Mouse (Mus musculus) myocyte (in vitro differentiated cells): ENCODE measurements around the gene Gapdh.

Source experiments
- CEBPB ChIP-seq: IDR thresholded peaks from 2 replicates; pipeline ENCODE4 v1.6.1; 2011; ENCODE audit warnings: mild to moderate bottlenecking, moderate library complexity; ENCODE audit not compliant: poor library complexity, insufficient read depth, severe bottlenecking
- E2F4 ChIP-seq: IDR thresholded peaks from one replicate; pipeline ENCODE4 v1.6.1; 2011; ENCODE audit warnings: mild to moderate bottlenecking, control low read depth, moderate library complexity; ENCODE audit not compliant: insufficient read depth
- MAX ChIP-seq: IDR thresholded peaks from one replicate; pipeline ENCODE4 v1.6.1; 2011; ENCODE audit warnings: low read depth, mild to moderate bottlenecking, control low read depth
- MYOD1 ChIP-seq, 3 experiments: IDR thresholded peaks; one replicate each; pipeline ENCODE4 v1.6.1; 2011; ENCODE audit warnings: control low read depth in 2 of 3, low read depth in 2 of 3, mild to moderate bottlenecking in 2 of 3, moderate library complexity in 1 of 3; ENCODE audit not compliant: insufficient read length in 2 of 3, control insufficient read depth in 1 of 3
- MYOG ChIP-seq, 3 experiments: IDR thresholded peaks; one replicate each; pipeline ENCODE4 v1.6.1; 2011; ENCODE audit warnings: control low read depth in 2 of 3, low read depth in 2 of 3, mild to moderate bottlenecking in 2 of 3; ENCODE audit not compliant: insufficient read length in 2 of 3, control insufficient read depth in 1 of 3, insufficient read depth in 1 of 3
- POLR2A ChIP-seq: IDR thresholded peaks from one replicate; pipeline ENCODE4 v1.6.1; 2011; ENCODE audit warnings: low read depth, mild to moderate bottlenecking, control low read depth, moderate library complexity; ENCODE audit not compliant: insufficient read length
- POLR2AphosphoS2 ChIP-seq: IDR thresholded peaks from one replicate; pipeline ENCODE4 v1.6.1; 2011; ENCODE audit warnings: low read depth, control low read depth; ENCODE audit not compliant: insufficient read length
- TCF12 ChIP-seq: IDR thresholded peaks from one replicate; pipeline ENCODE4 v1.6.1; 2011; ENCODE audit warnings: mild to moderate bottlenecking, control low read depth; ENCODE audit not compliant: poor library complexity, insufficient read depth, severe bottlenecking
- TCF3 ChIP-seq: IDR thresholded peaks from one replicate; pipeline ENCODE4 v1.6.1; 2011; ENCODE audit warnings: low read depth, control low read depth; ENCODE audit not compliant: insufficient read length
- USF1 ChIP-seq: IDR thresholded peaks from one replicate; pipeline ENCODE4 v1.6.1; 2011; ENCODE audit warnings: low read depth, mild to moderate bottlenecking, control low read depth, moderate library complexity

DNA sequence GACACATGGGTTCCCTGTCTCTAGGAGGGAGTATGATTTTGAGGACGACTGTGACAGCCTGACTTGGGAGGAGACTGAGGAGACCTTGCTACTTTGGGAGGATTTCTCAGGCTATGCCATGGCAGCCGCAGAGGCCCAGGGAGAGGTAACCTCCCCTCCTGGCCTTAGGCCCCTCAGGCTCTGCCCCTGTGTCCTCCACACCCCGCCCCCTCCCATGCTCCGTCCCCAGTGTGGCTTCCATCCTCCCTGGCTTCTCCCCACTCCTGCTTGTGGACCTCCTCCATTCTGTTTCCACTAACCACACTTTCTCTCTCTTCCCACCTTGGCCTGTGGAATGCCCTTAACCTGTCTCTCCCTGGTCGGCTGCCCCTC is 13.3 kb downstream of the Gapdh start:
- TF ChIP-seq TCF12 = no peak
- no peak for TF ChIP-seq POLR2A
- no peak for TF ChIP-seq USF1
- no peak for TF ChIP-seq MYOG (IDR thresholded peaks at IDR 0.05; ENCODE audit: control insufficient read depth in 1 of 3, insufficient read depth in 1 of 3, insufficient read length in 2 of 3, low read depth in 2 of 3)
- no peak for TF ChIP-seq TCF3
- peak; percentile 67 for TF ChIP-seq POLR2AphosphoS2
- TF ChIP-seq MYOD1 (IDR thresholded peaks at IDR 0.05; ENCODE audit: control insufficient read depth in 1 of 3, insufficient read length in 2 of 3, low read depth in 2 of 3) = no peak
- TF ChIP-seq CEBPB = no peak
- TF ChIP-seq MAX = no peak
- no peak for TF ChIP-seq E2F4
